Mouse (Mus musculus) kidney, postnatal 4 days (tissue): ENCODE measurements around the gene Zfp641.

ENCODE experiments used
- DNase-seq, 2 experiments: peaks; one replicate each; pipeline ENCODE4 v3.0.0; 2021; ENCODE audit warnings: mixed read lengths in 2 of 2

The Zfp641 gene

GRCm38 (mm10) chr15:98295628-98296551 is at the start of gene Zfp641:
Gene Zfp641, minus strand, starts transcription at chr15:98296161.
- peak; percentile 64 to 75 for DNase-seq

- no peak for DNase-seq
Observed at GRCm38 (mm10) chr15:98340887-98341286, 44.9 kb upstream of the Zfp641 start, which contains the start of gene Olfr284. Gene Olfr284, minus strand, starts transcription at chr15:98340987.

GRCm38 (mm10) chr15:98317177-98317724 is 21.3 kb upstream of the Zfp641 start, which contains the start of gene Olfr285:
Gene Olfr285, minus strand, starts transcription at chr15:98317353.
- no peak for DNase-seq

GRCm38 (mm10) chr15:98315703-98316102 is 19.7 kb upstream of the Zfp641 start:
- no peak for DNase-seq

GRCm38 (mm10) chr15:98293651-98294050 is 2.3 kb downstream of the Zfp641 start:
- no peak for DNase-seq

- no peak for DNase-seq
Observed at GRCm38 (mm10) chr15:98288566-98288965, 7.4 kb downstream of the Zfp641 start.

- peak in 1 of 2 experiments; percentile 35 for DNase-seq
Observed at GRCm38 (mm10) chr15:98286418-98286817, 9.5 kb downstream of the Zfp641 start.

GRCm38 (mm10) chr15:98257776-98258175 is 38.2 kb downstream of the Zfp641 start:
- no peak for DNase-seq

- DNase-seq = no peak
Observed at GRCm38 (mm10) chr15:98257193-98257592, 38.8 kb downstream of the Zfp641 start, which contains the start of gene H1fnt. Gene H1fnt, minus strand, starts transcription at chr15:98257293.

GRCm38 (mm10) chr15:98256271-98256670 is 39.7 kb downstream of the Zfp641 start:
- no peak for DNase-seq
